Mouse (Mus musculus) 3134 (cell line): ENCODE measurements at regions not wholly inside any gene's neighbourhood (a gene's known extent, or its start where the extent isn't known, plus 50 kb on each side); places are given as distances from the start of the nearest gene placed in this dataset.

Experiments
- DNase-seq: peaks from one replicate; pipeline ENCODE4 v3.0.0-alpha.2; 2011; ENCODE audit warnings: low spot score; ENCODE audit not compliant: insufficient read length; ENCODE audit errors: extremely low read depth

DNA sequence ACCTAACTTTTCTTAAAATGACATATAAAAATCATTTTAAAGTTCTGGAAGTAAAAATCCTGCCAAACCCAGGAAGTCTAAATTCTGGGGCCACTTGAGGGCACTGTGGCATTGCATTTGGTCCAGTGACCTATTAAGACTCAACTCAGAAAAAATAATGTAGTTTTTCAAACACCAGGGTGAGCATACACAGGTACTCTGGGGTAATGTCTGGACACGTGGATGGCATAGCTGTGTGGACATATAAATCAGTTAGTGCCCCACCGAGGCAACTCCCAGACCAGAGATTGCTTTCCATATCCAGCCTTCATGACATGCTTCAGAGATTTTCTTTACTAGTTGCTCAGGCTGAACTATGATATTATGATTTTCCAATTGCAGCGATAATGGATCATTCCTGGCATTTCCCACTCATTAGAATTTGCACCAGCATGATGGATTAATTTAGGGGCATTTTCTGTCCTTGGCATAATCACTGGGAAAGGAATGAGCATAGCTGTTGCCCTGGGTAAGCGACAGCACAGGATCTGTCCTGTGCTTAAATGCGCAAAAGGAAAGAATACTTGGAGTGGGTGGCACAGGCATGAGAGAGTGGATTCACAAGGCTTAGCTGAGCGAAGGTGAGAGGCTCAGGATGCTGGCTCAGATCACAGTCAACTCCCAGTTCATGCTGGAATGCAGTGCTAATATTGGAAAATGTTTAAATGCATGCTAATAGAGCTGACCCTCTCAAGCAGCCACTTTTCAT lies 1526.6 kb upstream of the Cdh8 start:
- no peak for DNase-seq

DNA sequence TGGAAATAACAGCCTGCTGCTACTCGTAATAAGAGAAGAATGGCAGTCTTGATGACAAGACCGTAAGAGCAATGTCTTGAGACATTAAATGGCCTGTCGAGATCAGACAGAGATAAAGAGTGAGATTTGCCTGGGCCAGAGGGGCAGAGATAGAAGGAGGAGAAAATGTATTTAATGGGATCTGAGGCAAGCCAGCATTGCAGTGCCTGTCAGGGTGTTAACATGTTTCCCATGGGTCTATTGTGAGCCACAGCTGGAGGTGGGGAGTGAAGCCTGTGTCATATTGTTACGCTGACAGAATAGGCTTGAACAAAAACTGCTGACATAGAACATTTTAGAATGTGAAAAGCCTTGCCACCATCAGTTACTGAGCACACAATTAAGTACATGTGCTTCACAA lies 1523.3 kb upstream of the Cdh8 start:
- DNase-seq = no peak

DNA sequence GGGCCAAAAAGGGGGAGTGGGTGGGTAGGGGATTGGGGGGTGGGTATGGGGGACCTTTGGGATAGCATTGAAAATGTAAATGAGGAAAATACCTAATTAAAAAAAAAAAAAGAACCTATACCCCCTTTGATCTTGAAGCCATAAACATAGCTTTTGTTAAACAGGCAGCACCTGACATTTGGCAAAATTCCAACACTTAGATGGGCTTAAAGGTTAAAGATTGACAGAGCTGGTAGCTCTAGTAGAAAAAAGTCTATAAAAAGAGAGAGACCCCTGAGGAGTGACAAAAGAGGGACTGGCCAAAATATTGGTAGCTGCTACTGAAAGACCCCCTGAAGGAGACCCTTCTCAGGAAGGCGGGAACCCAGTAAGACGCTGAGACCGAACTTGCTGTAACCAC lies 1474.0 kb upstream of the Cdh8 start:
- DNase-seq = no peak

- no peak for DNase-seq
Measured at GRCm38 (mm10) chr8:100865624-100866023, 1449.4 kb upstream of the Cdh8 start.

DNA sequence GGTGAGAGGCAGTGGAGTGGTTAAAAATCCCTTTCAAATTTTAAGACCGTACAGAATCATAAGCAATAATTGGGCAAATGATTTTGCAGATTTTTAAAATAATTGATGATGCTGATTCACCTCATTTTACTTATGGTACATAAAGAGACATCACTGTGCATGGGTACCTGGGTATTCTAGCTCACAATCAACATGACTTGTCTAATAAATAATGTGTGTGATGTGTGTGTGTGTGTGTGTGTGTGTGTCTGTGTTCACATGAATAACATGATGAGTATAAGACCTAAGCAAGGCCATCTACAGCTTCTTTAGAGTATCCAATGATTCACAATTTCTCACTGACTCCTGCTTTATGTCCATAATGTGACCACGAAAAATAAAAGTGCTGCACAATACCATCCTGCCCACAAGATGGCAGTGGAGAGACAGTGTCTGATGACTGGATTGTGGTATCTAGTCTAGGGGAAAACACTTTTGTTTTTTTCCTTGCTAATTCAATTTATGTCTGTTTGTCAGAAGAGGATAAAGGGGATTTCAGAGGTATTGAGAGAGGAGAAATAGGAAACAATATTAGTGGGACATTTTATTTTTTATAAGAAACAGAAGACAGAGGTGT lies 1434.7 kb upstream of the Cdh8 start:
- peak; percentile 1 for DNase-seq
